Mouse (Mus musculus): ENCODE measurements around the gene Frmd8. TPM values are rescaled to one million over a fixed set of nuclear protein-coding genes. Genes with fewer than 3 reads are reported as not detected.
"Not testable (repeated sequence)": the region's sequence is repeated elsewhere in the genome, so short reads cannot be mapped to it uniquely, and the experiment has no call there.

The Frmd8 gene
- total RNA-seq, 4 experiments from 2014 or later = 12.1 to 19.9 (median 13.7) TPM

- no peak for DNase-seq (ENCODE audit: low spot score in 2 of 2)
These were observed 10.8 kb upstream of the Frmd8 start for GRCm38 (mm10) chr19:5885838-5886237.

- DNase-seq (ENCODE audit: low spot score in 2 of 2) = no peak
These were observed 8.9 kb upstream of the Frmd8 start for GRCm38 (mm10) chr19:5883935-5884334.

- DNase-seq (ENCODE audit: low spot score in 2 of 2) = not testable (repeated sequence)
These were observed 7.0 kb upstream of the Frmd8 start for GRCm38 (mm10) chr19:5882079-5882478.

GRCm38 (mm10) chr19:5881155-5881554 is 6.1 kb upstream of the Frmd8 start:
- DNase-seq (ENCODE audit: low spot score in 2 of 2) = no peak

GRCm38 (mm10) chr19:5879735-5880134 is 4.7 kb upstream of the Frmd8 start:
- no peak for DNase-seq (ENCODE audit: low spot score in 2 of 2)

GRCm38 (mm10) chr19:5878916-5879315 is 3.8 kb upstream of the Frmd8 start:
- no peak for DNase-seq (ENCODE audit: low spot score in 2 of 2)

- no peak for DNase-seq (ENCODE audit: low spot score in 2 of 2)
These were observed 3.3 kb upstream of the Frmd8 start for GRCm38 (mm10) chr19:5878362-5878722.

GRCm38 (mm10) chr19:5877618-5878361 is 2.7 kb upstream of the Frmd8 start, which contains the start of gene Slc25a45:
TSS of gene Slc25a45 (plus strand) at chr19:5877808.
- peak; percentile 59 to 80 for DNase-seq (ENCODE audit: low spot score in 2 of 2)

- no peak for DNase-seq (ENCODE audit: low spot score in 2 of 2)
These were observed 594 bp downstream of the Frmd8 start for GRCm38 (mm10) chr19:5874391-5874968.

GRCm38 (mm10) chr19:5872931-5873556 is 2.0 kb downstream of the Frmd8 start:
- DNase-seq (ENCODE audit: low spot score in 2 of 2) = no peak

GRCm38 (mm10) chr19:5872528-5872927 is 2.5 kb downstream of the Frmd8 start:
- no peak for DNase-seq (ENCODE audit: low spot score in 2 of 2)

- DNase-seq (ENCODE audit: low spot score in 2 of 2) = no peak
These were observed 3.4 kb downstream of the Frmd8 start for GRCm38 (mm10) chr19:5871683-5872082.

GRCm38 (mm10) chr19:5871273-5871672 is 3.8 kb downstream of the Frmd8 start:
- DNase-seq (ENCODE audit: low spot score in 2 of 2) = no peak

GRCm38 (mm10) chr19:5868096-5868495 is 7.0 kb downstream of the Frmd8 start:
- DNase-seq (ENCODE audit: low spot score in 2 of 2) = no peak

GRCm38 (mm10) chr19:5864710-5865398 is 10.2 kb downstream of the Frmd8 start:
- DNase-seq (ENCODE audit: low spot score in 2 of 2) = no peak

GRCm38 (mm10) chr19:5863776-5864175 is 11.3 kb downstream of the Frmd8 start:
- DNase-seq (ENCODE audit: low spot score in 2 of 2) = no peak

GRCm38 (mm10) chr19:5862335-5863085 is 12.6 kb downstream of the Frmd8 start:
- no peak for DNase-seq (ENCODE audit: low spot score in 2 of 2)

GRCm38 (mm10) chr19:5856604-5857003 is 18.5 kb downstream of the Frmd8 start:
- no peak for DNase-seq (ENCODE audit: low spot score in 2 of 2)

- no peak for DNase-seq (ENCODE audit: low spot score in 2 of 2)
These were observed 22.9 kb downstream of the Frmd8 start for GRCm38 (mm10) chr19:5852035-5852722.

GRCm38 (mm10) chr19:5851481-5851971 is 23.5 kb downstream of the Frmd8 start:
- no peak for DNase-seq (ENCODE audit: low spot score in 2 of 2)

- DNase-seq (ENCODE audit: low spot score in 2 of 2) = no peak
These were observed 24.2 kb downstream of the Frmd8 start for GRCm38 (mm10) chr19:5850860-5851259.
